Mouse (Mus musculus) frontal cortex, adult 2 months (tissue): ENCODE measurements around the gene Lemd2. TPM values are rescaled to one million over a fixed set of nuclear protein-coding genes. Genes with fewer than 3 reads are reported as not detected.
A peak's percentile ranks its signal among the peaks of the same experiment; 100 is the strongest.

Source experiments
- DNase-seq, 2 experiments: peaks; one replicate each; pipeline ENCODE4 v3.0.0; 2022; ENCODE audit warnings: low spot score in 1 of 2; ENCODE audit errors: extremely low spot score in 1 of 2
- polyA plus RNA-seq: library from polyadenylated mRNA; depleted of rRNA; stranded (reverse); fragments of >200 nt; gene quantifications from 2 replicates; pipeline ENCODE4 v1.2.3, GENCODE M21; 2012; rRNA removed

The Lemd2 gene
- 68.2 and 68.7 TPM in 2 replicates for polyA plus RNA-seq

GRCm38 (mm10) chr17:27204075-27204909 is at the start of gene Lemd2:
TSS of gene Lemd2 (minus strand) at chr17:27204469.
- DNase-seq = peak; percentile 86 to 96

GRCm38 (mm10) chr17:27251150-27251549 is 46.9 kb upstream of the Lemd2 start:
- no peak for DNase-seq

GRCm38 (mm10) chr17:27250461-27250860 is 46.2 kb upstream of the Lemd2 start:
- DNase-seq = no peak

GRCm38 (mm10) chr17:27249073-27249472 is 44.8 kb upstream of the Lemd2 start:
- DNase-seq = no peak

GRCm38 (mm10) chr17:27247680-27248386 is 43.6 kb upstream of the Lemd2 start:
- DNase-seq = peak; percentile 65 to 83

- peak; percentile 64 to 69 for DNase-seq
Measured at GRCm38 (mm10) chr17:27245851-27246381, 41.6 kb upstream of the Lemd2 start.

- no peak for DNase-seq
Measured at GRCm38 (mm10) chr17:27244912-27245311, 40.6 kb upstream of the Lemd2 start.

GRCm38 (mm10) chr17:27242194-27243189 is 38.2 kb upstream of the Lemd2 start:
- DNase-seq = peak; percentile 68 to 90

- peak in 1 of 2 experiments; percentile 68 for DNase-seq
Measured at GRCm38 (mm10) chr17:27240556-27241457, 36.5 kb upstream of the Lemd2 start.

- DNase-seq = no peak
Measured at GRCm38 (mm10) chr17:27239941-27240340, 35.7 kb upstream of the Lemd2 start.

- no peak for DNase-seq
Measured at GRCm38 (mm10) chr17:27238637-27239036, 34.4 kb upstream of the Lemd2 start.

- no peak for DNase-seq
Measured at GRCm38 (mm10) chr17:27237731-27238130, 33.5 kb upstream of the Lemd2 start.

- DNase-seq = no peak
Measured at GRCm38 (mm10) chr17:27233298-27233697, 29.0 kb upstream of the Lemd2 start.

GRCm38 (mm10) chr17:27232176-27232575 is 27.9 kb upstream of the Lemd2 start:
- no peak for DNase-seq

- DNase-seq = peak in 1 of 2 experiments; percentile 47
Measured at GRCm38 (mm10) chr17:27231586-27231985, 27.3 kb upstream of the Lemd2 start.

- DNase-seq = peak; percentile 88 to 92
Measured at GRCm38 (mm10) chr17:27231146-27231503, 26.9 kb upstream of the Lemd2 start.

- DNase-seq = no peak
Measured at GRCm38 (mm10) chr17:27230455-27231145, 26.3 kb upstream of the Lemd2 start.

GRCm38 (mm10) chr17:27229710-27230454 is 25.6 kb upstream of the Lemd2 start:
- DNase-seq = peak in 1 of 2 experiments; percentile 52
